In genomic region chr10:50711765-50712164, GRCm38 (mm10) we compare ENCODE assay signal across 20 mouse cellular contexts.
DNase-seq lines count a peak whose midpoint lies in the region; ATAC-seq lines count a peak whose summit lies in the region.
"Had no signal": no experiment of that assay in that cellular context is flagged by ENCODE, and none has a peak within 500 bp of the region (broad histone marks: within the 10 kb centered on the region; RNA-seq: fewer than 3 reads in every experiment).

No protein-coding gene starts in this region.

- peaks cover 3% of the 10 kb centered on the region; the same call in 1 of the 2 replicates for H3K36me3 ChIP-seq in forebrain, embryonic 14.5 days (ENCODE audit: control insufficient read depth, insufficient read depth, low read length)
- 0 out of 2 replicates have a peak, but pooled peaks cover 2% of the 10 kb centered on the region for H3K36me3 ChIP-seq in forebrain, embryonic 15.5 days
- peaks cover 5% of the 10 kb centered on the region; the same call in 1 of the 2 replicates for H3K36me3 ChIP-seq in kidney, embryonic 14.5 days (ENCODE audit: control insufficient read depth, insufficient read depth, low read length)
- H3K36me3 ChIP-seq in midbrain, embryonic 14.5 days (ENCODE audit: control insufficient read depth, insufficient read depth, low read length): peaks cover 9% of the 10 kb centered on the region; the same call in 1 of the 2 replicates
- peaks cover 4% of the 10 kb centered on the region; the same call in 1 of the 2 replicates for H3K36me3 ChIP-seq in midbrain, embryonic 15.5 days (replicated peaks)
- H3K36me3 ChIP-seq: neural tube, embryonic 12.5 days had no signal

- WGBS in forebrain, embryonic 14.5 days: 45% methylated on average over 1 of the region's 1 CpGs
- WGBS in forebrain, embryonic 15.5 days: 27% methylated on average over 1 of the region's 1 CpGs
- 90% methylated on average over 1 of the region's 1 CpGs for WGBS in kidney, embryonic 14.5 days
- 84% methylated on average over 1 of the region's 1 CpGs for WGBS in midbrain, embryonic 14.5 days
- whole genome bisulfite sequencing in midbrain, embryonic 15.5 days: 70% methylated on average over 1 of the region's 1 CpGs

- H3K27ac ChIP-seq in forebrain, embryonic 14.5 days (ENCODE audit: low read depth, low read length): no peak overlapping the region
- no peak overlapping the region for H3K27ac ChIP-seq in forebrain, embryonic 15.5 days (replicated peaks)
- H3K27ac ChIP-seq in kidney, embryonic 14.5 days (ENCODE audit: low read depth, low read length): no peak overlapping the region
- no peak overlapping the region for H3K27ac ChIP-seq in midbrain, embryonic 14.5 days (replicated peaks; ENCODE audit: low read depth, low read length)
- no peak overlapping the region for H3K27ac ChIP-seq in midbrain, embryonic 15.5 days
- H3K27ac ChIP-seq: forebrain, embryonic 13.5 days; heart, adult 2 months; heart, embryonic 13.5 days; hindbrain, embryonic 12.5 days; neural tube, embryonic 12.5 days had no signal

- no peak overlapping the region for H3K9ac ChIP-seq in forebrain, embryonic 14.5 days (ENCODE audit: low read length)
- H3K9ac ChIP-seq in forebrain, embryonic 15.5 days (replicated peaks): no peak overlapping the region
- no peak overlapping the region for H3K9ac ChIP-seq in kidney, embryonic 14.5 days (ENCODE audit: low read depth, low read length)
- H3K9ac ChIP-seq in midbrain, embryonic 14.5 days (replicated peaks; ENCODE audit: low read length): no peak overlapping the region
- no peak overlapping the region for H3K9ac ChIP-seq in midbrain, embryonic 15.5 days
- H3K9ac ChIP-seq: forebrain, embryonic 13.5 days; heart, embryonic 13.5 days; hindbrain, embryonic 12.5 days; neural tube, embryonic 12.5 days had no signal

- no peak; the same call in 1 of the 2 replicates for ATAC-seq in forebrain, embryonic 14.5 days
- no peak for ATAC-seq in forebrain, embryonic 15.5 days (replicated peaks)
- ATAC-seq in kidney, embryonic 14.5 days (ENCODE audit: low FRiP score, low TSS enrichment): no peak
- no peak for ATAC-seq in midbrain, embryonic 14.5 days (ENCODE audit: low FRiP score, low TSS enrichment)
- no peak for ATAC-seq in midbrain, embryonic 15.5 days (replicated peaks)
- ATAC-seq: activated CD4-positive, CD25-positive, alpha-beta regulatory T cell, adult 4 months; lung, postnatal 0 days had no signal

- H3K4me2 ChIP-seq in forebrain, embryonic 14.5 days (ENCODE audit: low read length): no peak overlapping the region
- H3K4me2 ChIP-seq in forebrain, embryonic 15.5 days (replicated peaks): no peak overlapping the region
- no peak overlapping the region for H3K4me2 ChIP-seq in kidney, embryonic 14.5 days (replicated peaks; ENCODE audit: low read depth, low read length)
- no peak overlapping the region for H3K4me2 ChIP-seq in midbrain, embryonic 14.5 days (ENCODE audit: low read length)
- H3K4me2 ChIP-seq in midbrain, embryonic 15.5 days: no peak overlapping the region
- H3K4me2 ChIP-seq: forebrain, embryonic 13.5 days; heart, embryonic 13.5 days; hindbrain, embryonic 12.5 days; midbrain, embryonic 11.5 days; neural tube, embryonic 12.5 days had no signal

- no peaks in the 10 kb centered on the region for H3K27me3 ChIP-seq in forebrain, embryonic 14.5 days (replicated peaks; ENCODE audit: control insufficient read depth, insufficient read depth, low read length)
- no peaks in the 10 kb centered on the region for H3K27me3 ChIP-seq in forebrain, embryonic 15.5 days
- H3K27me3 ChIP-seq in kidney, embryonic 14.5 days (ENCODE audit: control insufficient read depth, insufficient read depth, low read length): no peaks in the 10 kb centered on the region
- no peaks in the 10 kb centered on the region for H3K27me3 ChIP-seq in midbrain, embryonic 14.5 days (ENCODE audit: control insufficient read depth, insufficient read depth, low read length)
- H3K27me3 ChIP-seq in midbrain, embryonic 15.5 days (replicated peaks): no peaks in the 10 kb centered on the region
- H3K27me3 ChIP-seq: forebrain, embryonic 13.5 days; heart, embryonic 13.5 days; hindbrain, embryonic 12.5 days; neural tube, embryonic 12.5 days had no signal

- H3K4me3 ChIP-seq in forebrain, embryonic 14.5 days (ENCODE audit: low read depth, low read length): no peak overlapping the region
- no peak overlapping the region for H3K4me3 ChIP-seq in forebrain, embryonic 15.5 days
- no peak overlapping the region for H3K4me3 ChIP-seq in kidney, embryonic 14.5 days (ENCODE audit: low read length)
- no peak overlapping the region for H3K4me3 ChIP-seq in midbrain, embryonic 14.5 days (replicated peaks; ENCODE audit: low read depth, low read length)
- no peak overlapping the region for H3K4me3 ChIP-seq in midbrain, embryonic 15.5 days
- H3K4me3 ChIP-seq: forebrain, embryonic 13.5 days; heart, adult 2 months; heart, embryonic 13.5 days; hindbrain, embryonic 12.5 days; neural tube, embryonic 12.5 days had no signal

- no peaks in the 10 kb centered on the region for H3K4me1 ChIP-seq in forebrain, embryonic 14.5 days (ENCODE audit: control insufficient read depth, insufficient read depth, low read length)
- no peaks in the 10 kb centered on the region for H3K4me1 ChIP-seq in forebrain, embryonic 15.5 days
- no peaks in the 10 kb centered on the region for H3K4me1 ChIP-seq in kidney, embryonic 14.5 days (ENCODE audit: control insufficient read depth, insufficient read depth, low read length)
- H3K4me1 ChIP-seq in midbrain, embryonic 14.5 days (ENCODE audit: control insufficient read depth, insufficient read depth, low read length): no peaks in the 10 kb centered on the region
- H3K4me1 ChIP-seq in midbrain, embryonic 15.5 days: no peaks in the 10 kb centered on the region
- H3K4me1 ChIP-seq: forebrain, embryonic 13.5 days; heart, embryonic 13.5 days; hindbrain, embryonic 12.5 days; neural tube, embryonic 12.5 days had no signal

- H3K9me3 ChIP-seq in forebrain, embryonic 14.5 days (replicated peaks; ENCODE audit: control insufficient read depth, low read length): no peaks in the 10 kb centered on the region
- no peaks in the 10 kb centered on the region for H3K9me3 ChIP-seq in forebrain, embryonic 15.5 days
- H3K9me3 ChIP-seq in kidney, embryonic 14.5 days (ENCODE audit: control insufficient read depth, low read length): no peaks in the 10 kb centered on the region
- H3K9me3 ChIP-seq in midbrain, embryonic 14.5 days (ENCODE audit: control insufficient read depth, low read length): no peaks in the 10 kb centered on the region
- no peaks in the 10 kb centered on the region for H3K9me3 ChIP-seq in midbrain, embryonic 15.5 days
- H3K9me3 ChIP-seq: forebrain, embryonic 13.5 days; heart, embryonic 13.5 days; hindbrain, embryonic 12.5 days; neural tube, embryonic 12.5 days had no signal

- peak; percentile 64 for DNase-seq in forebrain, embryonic 14.5 days (ENCODE audit: low spot score)
- peak; percentile 28 for DNase-seq in kidney, adult 9 months
- DNase-seq in midbrain, embryonic 14.5 days: peak; percentile 13
- DNase-seq in neural tube, embryonic 10.5 days (ENCODE audit: extremely low spot score, low spot score): no peak
- DNase-seq: adrenal gland, postnatal 10 days; gastrocnemius, postnatal 36 days; heart, adult 2 months; heart, postnatal 14 days; kidney, adult 18-20 months; right cerebral cortex, postnatal 14 days had no signal
